Mouse (Mus musculus) embryonic facial prominence, embryonic 13.5 days (tissue): Measurements from ENCODE around the gene Vmn1r177. TPM values are rescaled to one million over a fixed set of nuclear protein-coding genes. Genes with fewer than 3 reads are reported as not detected.
"Not testable (repeated sequence)": the region's sequence is repeated elsewhere in the genome, so short reads cannot be mapped to it uniquely, and the experiment has no call there.

Source experiments
- ATAC-seq: fragments of 200-750 bp; cut with Nextera tagmentation; 2 replicates; pipeline ENCODE4 v1.8.0; 2017; ENCODE audit warnings: low read depth; ENCODE audit not compliant: insufficient number of reproducible peaks, insufficient read depth, low FRiP score, low TSS enrichment
- H3K27ac ChIP-seq: fragments of 300-500 bp; sonication (generic); 2 replicates; pipeline ENCODE4 v1.5.1; 2015; ENCODE audit warnings: moderate library complexity, mild to moderate bottlenecking, inconsistent platforms
- H3K27me3 ChIP-seq: fragments of 300-500 bp; sonication (generic); 2 replicates; pipeline ENCODE4 v1.6.1; 2015; ENCODE audit warnings: mild to moderate bottlenecking, inconsistent platforms
- H3K36me3 ChIP-seq: fragments of 300-500 bp; sonication (generic); 2 replicates; pipeline ENCODE4 v1.6.1; 2015; ENCODE audit warnings: mild to moderate bottlenecking, inconsistent platforms
- H3K4me1 ChIP-seq: fragments of 300-500 bp; sonication (generic); 2 replicates; pipeline ENCODE4 v1.6.1; 2015; ENCODE audit warnings: inconsistent platforms
- H3K4me2 ChIP-seq: fragments of 300-500 bp; sonication (generic); 2 replicates; pipeline ENCODE4 v1.6.1; 2015; ENCODE audit warnings: moderate library complexity, mild to moderate bottlenecking, inconsistent platforms
- H3K4me3 ChIP-seq: fragments of 300-500 bp; sonication (generic); 2 replicates; pipeline ENCODE4 v1.5.1; 2015; ENCODE audit warnings: mild to moderate bottlenecking, inconsistent platforms
- H3K9ac ChIP-seq: fragments of 300-500 bp; sonication (generic); 2 replicates; pipeline ENCODE4 v1.6.1; 2015; ENCODE audit warnings: mild to moderate bottlenecking, inconsistent platforms
- H3K9me3 ChIP-seq: fragments of 300-500 bp; sonication (generic); 2 replicates; pipeline ENCODE4 v1.6.1; 2016; ENCODE audit warnings: inconsistent platforms
- WGBS: fragments of 180-500 bp; shearing (Covaris S2); methylation state at CpG from one replicate; pipeline ENCODE4 v1.1.7; 2015; ENCODE audit warnings: mixed read lengths; 5-methylcytosine and 5-hydroxymethylcytosine counted together
- polyA plus RNA-seq: library from polyadenylated mRNA; unstranded; fragments of >200 nt; fragmentation: Nextera tagmentation; extraction: Ambion mirVana; gene quantifications from 2 replicates; pipeline ENCODE4 v1.2.1, GENCODE M21; 2015

The Vmn1r177 gene
- not detected in 2 replicates for polyA plus RNA-seq

DNA sequence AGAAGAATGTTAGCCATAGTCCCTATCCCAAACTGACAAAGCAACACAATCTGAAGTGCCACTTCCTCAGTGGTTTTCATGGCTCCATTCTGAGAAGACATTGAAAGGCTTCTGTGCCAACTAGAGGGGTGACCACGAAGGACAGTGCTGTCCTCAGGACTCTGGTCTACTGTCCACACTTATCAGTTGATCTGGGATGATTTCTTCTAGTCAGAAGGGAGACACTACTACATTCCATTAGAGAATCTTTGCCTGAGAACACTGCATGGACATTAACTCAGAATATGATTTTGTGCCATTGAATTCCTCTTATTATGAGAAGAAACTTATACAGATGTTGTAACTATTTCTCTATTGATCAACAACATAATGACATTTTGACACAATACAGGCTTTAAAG, at the start of gene Vmn1r177:
Gene Vmn1r177 (minus strand): TSS at position 101 of the 400 bp plus-strand sequence.
- not testable (repeated sequence) for H3K4me3 ChIP-seq, H3K9ac ChIP-seq, H3K27ac ChIP-seq, H3K9me3 ChIP-seq, H3K36me3 ChIP-seq, H3K4me1 ChIP-seq, H3K4me2 ChIP-seq, ATAC-seq, H3K27me3 ChIP-seq
- 26% methylated on average over 1 of the region's 1 CpGs for WGBS

GRCm38 (mm10) chr7:23891709-23892108, 25.5 kb upstream of the Vmn1r177 start, which contains the start of gene Vmn1r178:
Gene Vmn1r178, plus strand, starts transcription at chr7:23892009.
- no peak within 1 kb of the TSS for H3K27ac ChIP-seq
- no peak within 1 kb of the TSS for H3K4me3 ChIP-seq
- H3K4me1 ChIP-seq, result no peaks in the 10 kb centered on the region
- H3K36me3 ChIP-seq, result no peaks in the 10 kb centered on the region
- H3K9me3 ChIP-seq, result peaks cover 10% of the 10 kb centered on the region; the same call in 1 of the 2 replicates
- H3K4me2 ChIP-seq, result no peak within 1 kb of the TSS
- ATAC-seq, result no peak
- 87% methylated on average over 1 of the region's 1 CpGs for WGBS
- no peaks in the 10 kb centered on the region for H3K27me3 ChIP-seq
- no peak within 1 kb of the TSS for H3K9ac ChIP-seq

DNA sequence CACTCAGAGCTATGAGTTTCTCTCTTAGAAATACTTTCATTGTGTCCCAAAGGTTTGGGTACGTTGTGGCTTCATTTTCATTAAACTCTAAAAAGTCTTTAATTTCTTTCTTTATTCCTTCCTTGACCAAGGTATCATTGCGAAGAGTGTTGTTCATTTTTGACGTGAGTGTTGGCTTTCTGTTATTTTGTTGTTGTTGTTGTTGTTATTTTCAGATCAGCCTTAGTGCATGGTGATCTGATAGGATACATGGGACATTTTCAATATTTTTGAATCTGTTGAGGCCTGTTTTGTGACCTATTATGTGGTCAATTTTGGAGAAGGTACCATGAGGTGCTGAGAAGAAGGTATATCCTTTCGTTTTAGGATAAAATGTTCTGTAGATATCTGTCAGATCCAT, 10.7 kb upstream of the Vmn1r177 start:
- not testable (repeated sequence) for H3K9me3 ChIP-seq, H3K27ac ChIP-seq, H3K27me3 ChIP-seq, H3K4me3 ChIP-seq, H3K4me1 ChIP-seq, H3K9ac ChIP-seq, H3K36me3 ChIP-seq, ATAC-seq, H3K4me2 ChIP-seq
- 64% methylated on average over 4 of the region's 4 CpGs for WGBS

- H3K9me3 ChIP-seq, ATAC-seq, H3K9ac ChIP-seq, H3K4me1 ChIP-seq, H3K27ac ChIP-seq, H3K36me3 ChIP-seq, H3K27me3 ChIP-seq, H3K4me2 ChIP-seq, H3K4me3 ChIP-seq: not testable (repeated sequence)
- no CpG with 5 or more reads among the region's 1 CpGs for WGBS
Measured at GRCm38 (mm10) chr7:23837272-23837671, 29.0 kb downstream of the Vmn1r177 start, which contains the start of gene Vmn1r176. Gene Vmn1r176, minus strand, starts transcription at chr7:23837372.

Other genes with a start within 250 kb of the Vmn1r177 start
- not detected in 2 replicates for gene Vmn1r171, start 235.7 kb downstream of the Vmn1r177 start, polyA plus RNA-seq
- gene Vmn1r172, start 208.1 kb downstream of the Vmn1r177 start, polyA plus RNA-seq, result not detected in 2 replicates
- not detected in 2 replicates for gene Vmn1r173, start 165.7 kb downstream of the Vmn1r177 start, polyA plus RNA-seq
- gene Vmn1r174, start 114.2 kb downstream of the Vmn1r177 start, polyA plus RNA-seq, result not detected in 2 replicates
- gene Vmn1r175, start 55.8 kb downstream of the Vmn1r177 start, polyA plus RNA-seq, result not detected in 2 replicates
- not detected in 2 replicates for gene Vmn1r176, start 29.1 kb downstream of the Vmn1r177 start, polyA plus RNA-seq
- gene Vmn1r178, start 25.6 kb upstream of the Vmn1r177 start, polyA plus RNA-seq, result not detected in 2 replicates
- gene Vmn1r179, start 60.5 kb upstream of the Vmn1r177 start, polyA plus RNA-seq, result not detected in 2 replicates
- gene Vmn1r180, start 84.2 kb upstream of the Vmn1r177 start, polyA plus RNA-seq, result not detected in 2 replicates
- not detected in 2 replicates for gene Vmn1r181, start 108.2 kb upstream of the Vmn1r177 start, polyA plus RNA-seq
- not detected in 2 replicates for gene V1rd19, start 135.2 kb upstream of the Vmn1r177 start, polyA plus RNA-seq
- gene Vmn1r183, start 186.8 kb upstream of the Vmn1r177 start, polyA plus RNA-seq, result not detected in 2 replicates
- 23.8 and 25.4 TPM in 2 replicates for gene Zfp180, start 215.5 kb upstream of the Vmn1r177 start, polyA plus RNA-seq
- gene Zfp112, start 245.9 kb upstream of the Vmn1r177 start, polyA plus RNA-seq, result 10.1 and 12.4 TPM in 2 replicates